Mouse (Mus musculus) midbrain, embryonic 10.5 days (tissue): ENCODE results near the gene P4ha1. TPM values are rescaled to one million over a fixed set of nuclear protein-coding genes. Genes with fewer than 3 reads are reported as not detected.

Source experiments
- DNase-seq: peaks from one replicate; pipeline ENCODE4 v3.0.0-alpha.2; 2017; ENCODE audit warnings: low spot score
- H3K27ac ChIP-seq: fragments of 300-500 bp; sonication (generic); replicated peaks from 2 replicates; pipeline ENCODE4 v1.5.1; 2016; ENCODE audit warnings: mild to moderate bottlenecking
- H3K27me3 ChIP-seq: fragments of 300-500 bp; sonication (generic); 2 replicates; pipeline ENCODE4 v1.6.1; 2016; ENCODE audit warnings: low read depth, mild to moderate bottlenecking; ENCODE audit not compliant: poor library complexity, severe bottlenecking
- H3K36me3 ChIP-seq: fragments of 300-500 bp; sonication (generic); 2 replicates; pipeline ENCODE4 v1.6.1; 2016; ENCODE audit warnings: mild to moderate bottlenecking, moderate library complexity
- H3K4me1 ChIP-seq: fragments of 300-500 bp; sonication (generic); 2 replicates; pipeline ENCODE4 v1.6.1; 2016
- H3K4me3 ChIP-seq: fragments of 300-500 bp; sonication (generic); 2 replicates; pipeline ENCODE4 v1.5.1; 2016; ENCODE audit warnings: mild to moderate bottlenecking, moderate library complexity
- H3K9me3 ChIP-seq: fragments of 300-500 bp; sonication (generic); replicated peaks from 2 replicates; pipeline ENCODE4 v1.6.1; 2016; ENCODE audit warnings: mild to moderate bottlenecking
- WGBS: fragments of 180-500 bp; shearing (Covaris S2); methylation state at CpG from one replicate; pipeline ENCODE4 v1.1.7; 2016; 5-methylcytosine and 5-hydroxymethylcytosine counted together
- polyA plus RNA-seq: library from polyadenylated mRNA; unstranded; fragments of >200 nt; fragmentation: Nextera tagmentation; extraction: Ambion mirVana; gene quantifications from 2 replicates; pipeline ENCODE4 v1.2.1, GENCODE M21; 2016

Gene P4ha1
- polyA plus RNA-seq: 39.6 and 50.9 TPM in 2 replicates

GRCm38 (mm10) chr10:59323100-59323487, at the start of gene P4ha1:
TSS of gene P4ha1 (plus strand) at chr10:59323296.
- no peaks in the 10 kb centered on the region for H3K27me3 ChIP-seq
- no peaks in the 10 kb centered on the region for H3K9me3 ChIP-seq
- H3K4me1 ChIP-seq: peaks cover 35% of the 10 kb centered on the region
- H3K27ac ChIP-seq: peak within 1 kb of the TSS; percentile 98
- peak; percentile 99 for DNase-seq
- under 1% methylated on average over 39 of the region's 39 CpGs for WGBS
- H3K36me3 ChIP-seq: peaks cover 5% of the 10 kb centered on the region; the same call in 1 of the 2 replicates
- peak within 1 kb of the TSS; percentile 88 for H3K4me3 ChIP-seq

- WGBS: 88% methylated on average over 5 of the region's 5 CpGs
- H3K27me3 ChIP-seq: no peaks in the 10 kb centered on the region
- no peak overlapping the region for H3K4me3 ChIP-seq
- no peak overlapping the region for H3K27ac ChIP-seq
- no peaks in the 10 kb centered on the region for H3K9me3 ChIP-seq
- H3K4me1 ChIP-seq: no peaks in the 10 kb centered on the region
- no peaks in the 10 kb centered on the region for H3K36me3 ChIP-seq
- DNase-seq: no peak
Measured at GRCm38 (mm10) chr10:59275745-59276144, 47.4 kb upstream of the P4ha1 start.

- WGBS: 78% methylated on average over 10 of the region's 10 CpGs
- H3K27me3 ChIP-seq: no peaks in the 10 kb centered on the region
- H3K4me1 ChIP-seq: no peaks in the 10 kb centered on the region
- H3K36me3 ChIP-seq: no peaks in the 10 kb centered on the region
- H3K9me3 ChIP-seq: no peaks in the 10 kb centered on the region
- no peak overlapping the region for H3K27ac ChIP-seq
- no peak overlapping the region for H3K4me3 ChIP-seq
- no peak for DNase-seq
Measured at GRCm38 (mm10) chr10:59277116-59277515, 46.0 kb upstream of the P4ha1 start.

GRCm38 (mm10) chr10:59277729-59278475, 45.2 kb upstream of the P4ha1 start:
- H3K27me3 ChIP-seq: no peaks in the 10 kb centered on the region
- H3K36me3 ChIP-seq: no peaks in the 10 kb centered on the region
- no peaks in the 10 kb centered on the region for H3K9me3 ChIP-seq
- H3K27ac ChIP-seq: no peak overlapping the region
- WGBS: 68% methylated on average over 5 of the region's 5 CpGs
- no peak overlapping the region for H3K4me3 ChIP-seq
- no peak for DNase-seq
- H3K4me1 ChIP-seq: no peaks in the 10 kb centered on the region

GRCm38 (mm10) chr10:59283164-59283563, 39.9 kb upstream of the P4ha1 start:
- DNase-seq: no peak
- H3K36me3 ChIP-seq: no peaks in the 10 kb centered on the region
- H3K27ac ChIP-seq: no peak overlapping the region
- H3K4me3 ChIP-seq: no peak overlapping the region
- H3K27me3 ChIP-seq: no peaks in the 10 kb centered on the region
- H3K4me1 ChIP-seq: peaks cover 2% of the 10 kb centered on the region; the same call in 1 of the 2 replicates
- no peaks in the 10 kb centered on the region for H3K9me3 ChIP-seq
- WGBS: 85% methylated on average over 3 of the region's 3 CpGs

GRCm38 (mm10) chr10:59283749-59284148, 39.3 kb upstream of the P4ha1 start:
- Histone ChIP-seq H3K36me3 (no peaks in the 10 kb centered on the region), H3K4me1 (peaks cover 2% of the 10 kb centered on the region; the same call in 1 of the 2 replicates), H3K9me3 (no peaks in the 10 kb centered on the region), H3K27ac (no peak overlapping the region), H3K27me3 (no peaks in the 10 kb centered on the region), H3K4me3 (no peak overlapping the region)
- DNase-seq: no peak
- WGBS: 72% methylated on average over 1 of the region's 1 CpGs

- Histone ChIP-seq H3K36me3 (no peaks in the 10 kb centered on the region), H3K27ac (no peak overlapping the region), H3K4me3 (no peak overlapping the region), H3K9me3 (no peaks in the 10 kb centered on the region), H3K4me1 (peaks cover 2% of the 10 kb centered on the region; the same call in 1 of the 2 replicates), H3K27me3 (no peaks in the 10 kb centered on the region)
- DNase-seq: no peak
- 82% methylated on average over 5 of the region's 5 CpGs for WGBS
Measured at GRCm38 (mm10) chr10:59285530-59285929, 37.6 kb upstream of the P4ha1 start.

- Histone ChIP-seq H3K4me1 (peaks cover 2% of the 10 kb centered on the region; the same call in 1 of the 2 replicates), H3K4me3 (no peak overlapping the region), H3K9me3 (no peaks in the 10 kb centered on the region), H3K27ac (no peak overlapping the region), H3K27me3 (no peaks in the 10 kb centered on the region), H3K36me3 (no peaks in the 10 kb centered on the region)
- WGBS: 80% methylated on average over 2 of the region's 2 CpGs
- no peak for DNase-seq
Measured at GRCm38 (mm10) chr10:59287251-59287650, 35.8 kb upstream of the P4ha1 start.

GRCm38 (mm10) chr10:59287662-59288061, 35.4 kb upstream of the P4ha1 start:
- DNase-seq: no peak
- no peak overlapping the region for H3K27ac ChIP-seq
- no peaks in the 10 kb centered on the region for H3K36me3 ChIP-seq
- H3K4me3 ChIP-seq: no peak overlapping the region
- H3K27me3 ChIP-seq: no peaks in the 10 kb centered on the region
- no peaks in the 10 kb centered on the region for H3K9me3 ChIP-seq
- WGBS: 70% methylated on average over 3 of the region's 3 CpGs
- H3K4me1 ChIP-seq: peaks cover 2% of the 10 kb centered on the region; the same call in 1 of the 2 replicates

- WGBS: 58% methylated on average over 8 of the region's 8 CpGs
- DNase-seq: no peak
- no peaks in the 10 kb centered on the region for H3K27me3 ChIP-seq
Measured at GRCm38 (mm10) chr10:59289062-59289461, 34.0 kb upstream of the P4ha1 start.

GRCm38 (mm10) chr10:59291536-59291935, 31.6 kb upstream of the P4ha1 start:
- H3K9me3 ChIP-seq: no peaks in the 10 kb centered on the region
- H3K4me3 ChIP-seq: no peak overlapping the region
- H3K27me3 ChIP-seq: no peaks in the 10 kb centered on the region
- DNase-seq: no peak
- 59% methylated on average over 3 of the region's 3 CpGs for WGBS
- H3K27ac ChIP-seq: no peak overlapping the region
- H3K4me1 ChIP-seq: no peaks in the 10 kb centered on the region
- no peaks in the 10 kb centered on the region for H3K36me3 ChIP-seq

More at GRCm38 (mm10) chr10:59289062-59289461, 34.0 kb upstream of the P4ha1 start:
- no peaks in the 10 kb centered on the region for H3K4me1 ChIP-seq
- H3K4me3 ChIP-seq: no peak overlapping the region
- no peaks in the 10 kb centered on the region for H3K9me3 ChIP-seq
- no peak overlapping the region for H3K27ac ChIP-seq
- no peaks in the 10 kb centered on the region for H3K36me3 ChIP-seq

- H3K36me3 ChIP-seq: no peaks in the 10 kb centered on the region
- H3K4me3 ChIP-seq: no peak overlapping the region
- 79% methylated on average over 7 of the region's 7 CpGs for WGBS
- H3K4me1 ChIP-seq: no peaks in the 10 kb centered on the region
- H3K27me3 ChIP-seq: no peaks in the 10 kb centered on the region
- no peak overlapping the region for H3K27ac ChIP-seq
- no peaks in the 10 kb centered on the region for H3K9me3 ChIP-seq
- no peak for DNase-seq
Measured at GRCm38 (mm10) chr10:59292079-59292478, 31.0 kb upstream of the P4ha1 start.

- no peak overlapping the region for H3K27ac ChIP-seq
- WGBS: 39% methylated on average over 4 of the region's 4 CpGs
Measured at GRCm38 (mm10) chr10:59292558-59292957, 30.5 kb upstream of the P4ha1 start.

More at GRCm38 (mm10) chr10:59292558-59292957, 30.5 kb upstream of the P4ha1 start:
- Histone ChIP-seq H3K9me3 (no peaks in the 10 kb centered on the region), H3K4me1 (no peaks in the 10 kb centered on the region), H3K4me3 (no peak overlapping the region), H3K27me3 (no peaks in the 10 kb centered on the region), H3K36me3 (no peaks in the 10 kb centered on the region)
- DNase-seq: peak; percentile 68
